Mouse (Mus musculus) cerebellum, adult 2 months (tissue): ENCODE data around the gene Olfr554.

ENCODE experiments used
- CTCF ChIP-seq: fragments of 200-500 bp; IDR thresholded peaks from 2 replicates; pipeline ENCODE4 v1.5.1; 2011; ENCODE audit warnings: low read depth, mild to moderate bottlenecking, control low read depth, low read length, moderate library complexity, borderline replicate concordance; ENCODE audit not compliant: insufficient read depth
- POLR2A ChIP-seq: fragments of 200-500 bp; IDR thresholded peaks from 2 replicates; pipeline ENCODE4 v1.6.1; 2011; ENCODE audit warnings: low read length, control low read depth, borderline replicate concordance; ENCODE audit not compliant: insufficient read depth

DNA sequence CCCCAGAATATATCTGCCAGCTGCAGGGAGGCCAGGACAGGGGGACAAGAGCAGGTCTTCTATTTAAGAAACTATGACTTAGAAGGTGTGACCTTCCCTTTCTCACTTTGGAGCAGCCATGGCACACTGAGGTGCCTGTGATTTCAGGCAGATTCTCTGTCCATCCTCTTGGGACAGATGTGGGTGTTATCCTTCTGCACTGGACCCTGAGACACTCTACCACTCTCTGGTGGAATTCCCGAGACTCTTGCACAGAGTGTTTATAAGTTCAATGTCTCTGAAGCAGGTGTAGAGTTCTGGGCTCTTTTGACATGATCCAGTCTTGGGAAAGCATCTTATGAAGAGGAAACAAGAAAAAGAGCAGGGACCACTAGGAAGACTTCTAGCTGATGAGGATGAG is at the start of gene Olfr554:
- TF ChIP-seq POLR2A (no peak), CTCF (no peak)
